Mouse (Mus musculus) heart, postnatal 4 days (tissue): Measurements from ENCODE around the gene Dnajb1. TPM values are rescaled to one million over a fixed set of nuclear protein-coding genes. Genes with fewer than 3 reads are reported as not detected.
"Not testable (repeated sequence)": the region's sequence is repeated elsewhere in the genome, so short reads cannot be mapped to it uniquely, and the experiment has no call there.

Experiments
- DNase-seq: peaks from one replicate; pipeline ENCODE4 v3.0.0; 2021
- total RNA-seq, 2 experiments: library from RNA; stranded (reverse); gene quantifications; 2 replicates each; pipeline ENCODE4 v1.2.3; 2021

Gene Dnajb1
- total RNA-seq, 2 experiments from 2014 or later = 21.3 to 22.8 TPM

DNA sequence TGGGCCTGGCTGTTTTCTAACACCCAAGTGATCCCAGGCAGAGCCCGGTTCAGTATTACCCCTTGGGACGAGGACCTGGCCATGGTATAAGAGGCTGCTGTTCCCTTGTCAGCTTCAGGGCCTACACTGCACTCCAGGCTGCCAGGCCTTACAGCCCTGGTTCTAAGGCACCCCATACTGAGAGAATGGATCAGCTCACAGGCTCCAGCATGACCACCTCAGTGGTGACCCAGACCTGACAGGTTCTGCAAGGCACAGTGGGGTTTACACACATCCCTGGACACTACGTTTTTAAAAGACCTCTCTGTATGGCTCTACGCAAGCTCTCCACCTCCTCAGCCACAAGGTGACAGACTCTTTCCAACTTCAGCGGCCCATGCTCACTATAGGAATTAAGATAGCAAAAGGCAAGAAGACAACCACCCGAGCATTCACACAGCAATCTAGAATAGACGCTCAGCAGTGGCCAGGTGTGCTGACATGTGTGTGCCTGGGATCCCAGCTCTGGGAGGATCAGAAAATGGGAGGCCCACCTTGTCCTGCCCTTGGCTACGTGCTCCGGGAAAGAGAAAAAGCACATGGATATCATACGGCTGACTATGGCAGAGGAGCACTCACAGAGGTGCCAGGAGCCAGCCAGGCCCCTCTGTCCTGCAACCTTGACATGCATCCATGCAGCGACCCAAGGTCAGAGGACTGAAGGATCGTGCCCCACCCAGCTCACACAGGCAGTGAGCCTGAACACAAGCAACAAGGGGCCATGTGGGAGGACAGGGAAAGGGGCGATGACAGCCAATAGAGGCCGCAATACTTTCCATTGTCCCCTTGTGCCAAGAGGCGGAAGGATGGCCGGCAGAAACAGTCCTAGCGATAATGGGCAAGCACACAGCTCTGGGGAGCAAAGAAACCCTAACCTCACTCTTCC lies 29.6 kb upstream of the Dnajb1 start:
- peak; percentile 59 for DNase-seq

DNA sequence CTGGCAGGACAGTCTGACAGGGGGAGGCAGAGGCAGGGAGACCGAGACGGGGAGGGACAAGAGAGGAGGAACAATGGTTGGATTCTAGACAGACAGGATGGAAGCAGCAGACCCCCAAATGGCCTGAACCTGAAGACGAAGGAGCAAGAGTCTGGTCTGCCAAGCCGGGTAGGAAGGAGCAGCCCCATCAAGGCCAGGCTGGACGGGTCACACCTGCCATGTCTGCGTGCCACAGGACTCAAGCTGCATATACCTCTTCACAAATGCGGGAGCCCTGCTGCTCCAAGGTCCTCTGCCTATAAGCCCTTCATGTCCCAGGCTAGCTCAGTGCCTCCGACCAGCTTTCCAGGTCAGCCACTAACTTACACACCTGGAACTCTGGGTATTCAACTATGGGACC lies 28.3 kb upstream of the Dnajb1 start:
- no peak for DNase-seq

DNA sequence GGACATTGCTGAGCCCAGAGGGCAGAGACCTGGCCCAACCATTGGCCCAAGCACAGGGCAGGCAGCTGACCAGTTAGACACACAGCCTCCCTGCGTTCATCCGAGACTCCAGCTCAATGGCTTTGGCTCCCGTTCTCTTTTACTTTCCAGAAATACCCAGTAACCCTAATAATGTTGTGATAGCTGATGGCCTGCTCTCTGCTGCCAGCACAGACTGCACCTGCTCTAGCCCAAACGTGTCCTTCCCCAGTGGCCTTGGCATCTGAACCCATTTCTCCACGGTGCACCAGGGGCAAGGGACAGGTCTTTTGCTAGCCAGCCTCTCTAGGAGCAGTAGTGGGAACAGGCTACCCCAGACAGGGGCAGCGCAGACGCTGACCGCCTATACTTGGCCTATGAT lies 27.2 kb upstream of the Dnajb1 start:
- DNase-seq = no peak

DNA sequence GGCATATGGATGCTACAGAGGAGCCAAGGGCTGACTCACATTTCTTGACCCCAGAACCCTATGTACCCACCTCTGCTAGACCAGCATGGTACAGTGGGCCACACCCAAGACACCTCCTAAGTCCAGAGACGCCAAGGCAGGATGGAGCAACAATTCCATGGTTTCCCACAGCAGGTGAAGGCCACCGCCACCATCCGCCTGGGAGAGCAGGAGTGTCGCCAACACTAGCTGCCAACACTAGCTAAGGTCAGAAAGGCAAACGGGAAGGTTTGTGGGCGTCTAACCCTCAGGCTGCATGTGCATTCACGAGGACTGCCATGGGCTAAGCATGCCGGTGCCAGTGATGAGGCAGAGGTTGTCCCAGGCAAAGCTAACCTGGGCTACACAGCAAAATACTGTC lies 25.8 kb upstream of the Dnajb1 start:
- DNase-seq = no peak

DNA sequence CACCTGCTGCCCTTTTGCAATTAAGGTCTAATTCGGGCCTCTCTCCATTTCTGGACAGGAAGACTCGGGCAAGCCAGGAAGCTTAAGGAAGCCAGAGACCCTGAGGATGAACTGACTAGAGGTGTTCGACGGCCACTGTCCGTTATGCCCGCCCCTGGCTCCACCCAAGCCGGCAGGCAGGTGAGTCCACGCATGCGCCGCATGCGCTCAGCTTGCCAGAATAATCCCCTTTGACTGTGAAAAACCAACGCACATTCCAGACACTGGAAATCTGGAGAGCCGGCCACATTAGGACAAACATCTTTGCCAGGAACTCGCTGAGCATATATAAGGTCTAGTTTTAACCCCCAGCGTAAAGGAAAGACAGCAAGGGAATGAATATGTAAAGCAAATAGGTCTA lies 24.8 kb upstream of the Dnajb1 start:
- DNase-seq = no peak

DNA sequence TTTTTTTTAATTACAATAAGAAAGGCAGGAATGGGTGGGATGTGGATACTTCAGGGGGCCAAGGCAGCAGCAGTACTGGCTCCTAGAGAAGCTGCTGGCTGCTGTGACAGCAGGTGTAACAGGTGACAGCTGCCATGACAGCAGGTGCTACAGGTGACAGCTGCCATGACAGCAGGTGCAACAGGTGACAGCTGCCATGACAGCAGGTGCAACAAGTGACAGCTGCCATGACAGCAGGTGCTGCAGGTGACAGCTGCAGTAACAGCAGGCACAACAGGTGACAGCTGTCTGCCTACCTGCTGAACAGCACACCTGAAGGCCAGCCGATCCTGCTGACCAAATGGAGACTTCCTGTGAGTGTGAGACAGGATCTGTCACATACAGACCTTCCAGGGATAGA lies 23.2 kb upstream of the Dnajb1 start:
- peak; percentile 2 for DNase-seq

DNA sequence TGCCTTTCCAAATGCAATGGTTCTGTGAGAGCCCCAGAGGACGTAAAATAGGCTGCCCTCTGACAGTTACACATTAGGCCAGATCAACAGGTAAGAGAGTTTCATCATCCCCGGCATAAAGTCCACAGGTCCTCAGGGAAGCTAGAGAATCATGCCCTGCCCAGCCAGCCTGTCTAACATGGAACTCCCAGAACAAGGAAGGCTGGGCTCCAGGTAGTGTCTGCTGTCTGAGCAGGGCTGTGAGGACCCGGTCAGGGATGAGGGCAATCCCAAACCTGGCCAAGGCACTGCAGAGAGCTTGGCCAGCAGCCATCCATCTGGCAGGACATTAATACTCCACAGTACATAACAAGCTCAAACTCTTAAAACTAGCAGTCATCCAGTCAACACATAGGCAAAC lies 22.7 kb upstream of the Dnajb1 start:
- peak; percentile 46 for DNase-seq

DNA sequence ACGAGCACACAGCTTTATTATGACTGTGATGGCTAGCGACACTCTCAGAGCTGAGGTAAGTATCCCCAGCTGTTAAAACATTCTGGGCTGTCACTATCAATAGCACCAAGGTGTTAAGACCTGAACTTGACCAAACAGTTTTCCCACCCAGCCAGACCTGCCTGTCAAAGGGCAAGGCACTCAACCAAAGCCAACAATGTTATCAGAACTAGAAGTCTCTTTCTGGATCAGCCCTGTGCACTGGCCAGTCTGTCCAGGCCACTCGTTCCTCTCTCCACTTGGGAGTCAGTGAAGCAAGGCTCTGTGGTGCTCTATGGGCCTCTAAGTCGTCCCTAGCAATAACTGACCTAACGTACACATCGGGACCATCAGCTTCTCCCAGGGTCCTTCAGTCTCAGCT lies 20.3 kb upstream of the Dnajb1 start:
- DNase-seq = no peak

DNA sequence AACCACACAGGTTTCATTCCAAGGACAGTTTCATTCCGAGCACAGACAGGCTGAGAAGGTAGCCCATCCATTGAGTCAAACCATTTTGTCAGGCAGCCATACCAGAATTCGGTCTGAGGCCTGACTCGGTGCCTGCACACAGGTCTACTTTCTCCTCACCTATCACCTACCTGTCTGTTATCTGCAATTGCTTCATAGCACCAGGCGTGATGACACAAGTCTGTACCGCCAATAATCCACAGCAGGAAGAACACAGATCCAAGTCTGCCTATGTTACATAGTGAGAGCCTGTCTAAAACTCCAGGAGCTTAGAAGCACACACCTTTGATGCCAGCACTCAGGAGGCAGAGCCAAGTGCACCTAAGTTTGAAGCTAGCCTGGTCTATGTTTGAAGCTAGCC lies 19.1 kb upstream of the Dnajb1 start:
- DNase-seq = no peak

DNA sequence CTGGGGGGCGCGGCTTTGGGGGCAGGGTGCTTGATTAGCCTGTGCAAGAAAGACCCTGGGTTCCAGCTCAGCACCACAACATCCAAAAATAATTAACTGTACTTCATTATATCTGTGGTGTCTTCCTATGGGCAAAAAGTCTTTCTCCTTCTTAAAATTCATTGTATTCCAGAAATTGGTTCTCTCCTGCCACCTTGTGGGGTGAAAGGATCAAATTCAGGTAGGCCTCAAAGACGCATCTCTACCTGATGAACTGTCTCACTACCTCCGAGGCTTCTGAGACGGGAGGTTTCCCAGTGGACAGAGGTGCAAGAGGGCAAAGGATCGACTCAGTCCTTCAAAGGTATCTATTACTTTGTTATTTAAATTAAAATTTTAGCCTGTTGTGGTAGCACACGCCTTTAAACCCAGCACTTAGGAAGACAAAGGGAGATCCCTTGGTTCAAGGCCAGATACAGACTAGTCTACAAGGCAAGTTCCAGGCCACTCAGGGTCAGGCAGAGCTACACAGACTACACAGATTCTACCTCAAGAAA lies 17.4 kb upstream of the Dnajb1 start:
- DNase-seq = no peak

DNA sequence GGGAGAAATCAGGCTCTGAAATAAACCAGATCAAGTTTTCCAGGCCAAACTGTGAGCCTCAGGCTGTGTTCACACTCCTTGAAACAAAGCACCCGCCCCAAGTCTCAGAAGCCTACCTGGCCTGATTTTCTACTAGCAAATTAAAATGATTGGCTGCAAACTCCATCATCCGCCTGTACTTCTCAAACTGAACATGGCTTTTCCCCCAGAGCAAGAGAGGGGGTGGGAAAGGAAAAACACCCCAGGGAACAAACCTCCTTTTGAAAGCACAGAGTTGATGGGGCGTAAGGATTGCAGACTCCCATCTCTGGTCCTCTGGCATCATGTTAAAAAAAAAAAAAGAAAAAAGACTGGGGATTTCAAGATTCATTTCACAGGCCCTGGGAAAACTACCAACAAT lies 15.3 kb upstream of the Dnajb1 start:
- DNase-seq = no peak

DNA sequence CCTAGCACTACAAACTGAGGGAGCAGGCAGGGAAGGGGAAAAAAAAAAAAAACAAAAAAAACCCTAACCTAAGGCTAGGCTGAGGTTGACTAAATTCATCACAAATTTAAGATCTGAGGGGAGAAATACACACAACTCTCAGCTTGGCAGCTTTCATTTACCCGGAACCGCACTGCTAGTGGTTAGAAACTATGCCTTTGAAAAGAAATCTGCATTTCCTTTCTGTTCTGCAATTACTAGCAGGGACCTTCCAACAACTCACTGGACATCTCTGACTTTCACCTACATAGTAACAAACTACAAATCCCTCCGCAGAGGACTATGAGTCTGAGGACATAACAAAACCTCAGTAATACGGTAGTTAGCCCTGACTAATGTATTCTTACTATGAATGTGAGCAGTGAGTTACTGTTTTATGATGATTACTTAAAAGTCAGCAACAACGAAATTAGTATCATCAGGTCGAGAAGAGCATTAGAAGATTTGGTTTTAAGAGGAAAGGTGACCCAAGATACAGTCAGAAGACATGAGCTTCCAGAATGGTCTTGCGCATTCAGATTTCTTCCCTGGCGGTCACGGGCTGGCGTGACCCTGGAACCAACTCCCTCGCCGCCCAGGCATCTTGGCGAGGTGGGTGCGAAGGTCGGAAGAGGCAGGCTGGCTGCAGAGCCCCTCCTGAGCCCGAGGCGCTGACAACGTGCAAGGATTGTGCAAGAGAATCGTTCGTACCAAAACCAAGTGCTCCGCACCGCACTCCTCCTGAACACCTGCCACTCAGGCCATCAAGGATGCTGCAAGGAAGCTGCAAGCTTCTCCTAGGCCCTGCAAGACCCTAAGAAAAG lies 14.4 kb upstream of the Dnajb1 start:
- no peak for DNase-seq

DNA sequence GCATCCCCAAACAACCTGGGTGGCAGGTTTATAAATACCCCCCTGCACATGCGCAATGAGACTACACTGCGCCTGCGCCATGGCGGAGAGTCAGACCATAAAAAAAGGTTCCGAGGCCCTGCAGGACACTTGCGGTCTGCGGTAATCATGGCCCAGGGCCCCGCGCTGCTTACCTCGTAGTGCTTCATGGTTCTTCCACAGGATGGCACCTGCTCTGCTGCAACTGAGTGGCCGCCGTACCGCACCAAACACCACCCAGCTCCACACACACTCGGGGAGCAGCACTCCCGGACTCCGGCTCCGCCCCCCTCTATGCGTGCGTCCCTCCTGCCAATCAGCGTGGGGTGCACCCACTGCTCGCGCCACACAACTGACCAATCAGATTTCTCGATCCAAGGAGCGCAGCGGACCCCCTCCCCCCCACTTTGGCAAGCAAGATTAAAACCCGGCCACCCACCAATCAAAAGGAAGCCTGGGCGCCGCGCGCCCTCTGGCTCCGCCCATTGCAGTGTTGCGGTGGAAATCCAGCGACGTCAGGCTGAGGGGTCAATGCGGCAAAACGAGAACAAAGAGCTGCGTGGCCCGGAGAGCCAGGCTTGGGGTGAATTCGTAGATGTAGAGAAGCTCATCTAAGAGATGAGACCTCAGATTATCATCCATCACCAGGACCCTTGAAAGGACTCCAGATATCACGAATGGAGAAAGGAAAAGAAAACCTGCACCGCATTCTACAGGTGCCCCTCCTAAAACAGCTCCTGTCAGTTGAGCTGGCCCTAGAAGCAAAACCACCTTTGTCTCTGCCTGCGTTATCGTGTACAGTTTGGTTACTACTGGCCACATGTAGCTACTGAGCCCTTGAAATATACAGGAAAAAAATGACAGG lies 13.6 kb upstream of the Dnajb1 start:
- DNase-seq = peak; percentile 96

DNA sequence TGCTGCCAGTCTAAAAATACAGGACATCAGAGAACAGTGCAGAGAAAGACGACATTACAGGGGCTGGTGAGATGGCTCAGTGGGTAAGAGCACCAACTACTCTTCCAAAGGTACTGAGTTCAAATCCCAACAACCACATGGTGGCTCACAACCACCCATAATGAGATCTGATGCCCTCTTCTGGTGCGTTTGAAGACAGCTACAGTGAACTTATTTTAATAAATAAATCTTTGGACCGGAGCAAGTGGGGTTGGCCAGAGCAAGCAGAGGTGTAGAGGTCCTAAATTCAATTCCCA lies 13.0 kb upstream of the Dnajb1 start:
- DNase-seq = not testable (repeated sequence)

DNA sequence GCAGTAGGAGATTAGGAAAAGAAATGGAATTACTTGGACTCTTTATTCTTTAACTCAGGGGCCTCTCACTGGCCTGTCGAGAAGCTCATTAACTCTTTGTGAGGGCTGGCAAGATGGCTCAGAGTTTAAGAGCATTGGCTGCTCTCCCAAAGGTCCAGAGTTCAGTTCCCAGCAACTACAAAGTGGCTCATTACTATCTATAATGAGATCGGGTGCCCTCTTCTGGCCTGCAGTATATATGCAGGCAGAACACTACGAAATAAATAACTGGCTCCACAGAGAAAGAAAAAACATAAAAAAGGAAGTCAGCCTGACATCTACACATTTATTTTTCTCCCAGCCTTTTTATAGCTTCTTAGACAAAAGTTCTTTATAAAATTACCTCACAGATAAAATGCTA lies 11.6 kb upstream of the Dnajb1 start:
- no peak for DNase-seq

DNA sequence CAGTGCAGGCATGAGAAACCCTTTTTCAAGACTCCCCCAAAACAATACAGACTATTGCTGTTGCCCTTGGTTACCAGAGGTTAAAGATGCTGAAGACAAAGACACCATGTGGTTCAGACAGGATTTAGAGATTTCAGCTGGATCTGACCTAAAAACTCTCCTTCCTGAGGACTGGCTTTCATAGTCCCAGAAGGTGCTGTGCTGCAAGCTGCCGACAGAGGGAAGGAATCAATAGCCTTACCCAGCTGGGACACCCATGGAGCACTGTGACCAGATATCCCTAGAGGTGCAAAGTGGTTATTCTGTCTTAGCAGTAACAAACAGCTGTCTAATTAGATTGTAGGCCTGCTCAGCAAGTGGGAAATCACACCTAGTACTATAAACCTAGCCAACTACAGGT lies 9.8 kb upstream of the Dnajb1 start:
- DNase-seq = no peak

DNA sequence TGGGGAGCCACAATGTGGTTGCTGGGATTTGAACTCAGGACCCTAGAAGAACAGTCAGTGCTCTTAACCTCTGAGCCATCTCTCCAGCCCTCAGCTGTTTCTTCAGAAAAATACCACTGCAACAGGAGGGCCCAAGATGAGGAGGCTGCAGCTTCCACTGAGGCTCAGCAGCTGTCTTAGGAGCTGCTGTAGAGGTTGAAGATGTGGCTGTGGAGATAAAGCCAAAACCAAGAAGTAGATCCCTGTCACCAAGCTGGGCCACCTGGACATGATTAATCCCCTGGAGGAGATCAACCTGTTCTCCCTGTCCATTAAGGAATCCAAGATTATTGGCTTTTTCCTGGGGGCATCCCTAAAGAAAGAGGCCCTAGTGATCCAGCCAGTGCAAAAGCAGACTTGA lies 8.2 kb upstream of the Dnajb1 start:
- no peak for DNase-seq

DNA sequence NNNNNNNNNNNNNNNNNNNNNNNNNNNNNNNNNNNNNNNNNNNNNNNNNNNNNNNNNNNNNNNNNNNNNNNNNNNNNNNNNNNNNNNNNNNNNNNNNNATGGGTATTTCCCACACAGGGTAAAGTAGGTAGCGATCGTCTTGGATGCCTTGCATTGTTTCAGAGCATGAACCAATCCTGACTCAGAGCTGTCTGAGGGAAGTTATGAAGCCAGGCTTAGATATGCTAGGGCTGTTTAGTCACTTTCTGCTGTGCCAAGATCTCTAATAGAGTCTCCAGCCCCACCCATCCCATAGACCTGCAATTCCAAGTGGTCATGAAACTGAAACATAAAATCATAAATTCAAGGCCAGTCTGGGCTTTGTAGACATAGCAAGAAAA lies 5.4 kb upstream of the Dnajb1 start:
- no peak for DNase-seq

DNA sequence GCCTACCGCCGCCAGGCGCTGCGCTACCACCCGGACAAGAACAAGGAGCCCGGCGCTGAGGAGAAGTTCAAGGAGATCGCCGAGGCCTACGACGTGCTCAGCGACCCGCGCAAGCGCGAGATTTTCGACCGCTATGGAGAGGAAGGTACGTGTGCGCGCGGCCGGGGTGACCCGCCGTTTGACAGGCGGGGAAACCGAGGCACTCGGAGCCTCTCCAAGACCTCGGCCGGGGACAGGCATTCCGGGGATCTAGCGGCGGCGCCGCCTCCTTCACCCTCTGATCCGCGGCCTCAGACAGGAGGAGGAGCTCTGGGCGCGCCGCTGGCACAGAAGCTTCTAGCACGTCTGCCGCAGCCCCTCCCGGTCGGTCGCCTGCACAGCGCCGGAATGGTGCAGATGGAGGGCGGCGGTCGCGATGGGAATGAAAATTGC lies 421 bp downstream of the Dnajb1 start:
- DNase-seq = peak; percentile 87

DNA sequence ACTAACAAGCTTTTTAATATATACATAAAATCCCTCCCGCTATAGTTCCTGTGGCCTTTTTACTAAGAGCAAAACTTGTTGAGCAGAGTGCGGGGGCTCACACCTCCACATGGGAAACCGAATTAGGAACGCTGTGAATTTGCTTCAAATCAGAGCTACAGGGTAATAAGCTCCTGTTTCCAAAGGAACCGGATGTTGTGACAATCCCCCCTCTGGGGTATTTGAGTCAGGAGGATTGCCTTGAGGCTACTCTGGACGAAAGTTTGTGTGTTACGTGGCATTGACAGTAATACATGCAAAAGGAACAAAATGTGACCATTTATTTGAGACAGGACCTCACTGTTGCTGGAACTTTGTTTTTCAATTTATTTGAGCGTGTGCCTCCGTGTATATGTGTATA lies 1.1 kb downstream of the Dnajb1 start:
- no peak for DNase-seq

DNA sequence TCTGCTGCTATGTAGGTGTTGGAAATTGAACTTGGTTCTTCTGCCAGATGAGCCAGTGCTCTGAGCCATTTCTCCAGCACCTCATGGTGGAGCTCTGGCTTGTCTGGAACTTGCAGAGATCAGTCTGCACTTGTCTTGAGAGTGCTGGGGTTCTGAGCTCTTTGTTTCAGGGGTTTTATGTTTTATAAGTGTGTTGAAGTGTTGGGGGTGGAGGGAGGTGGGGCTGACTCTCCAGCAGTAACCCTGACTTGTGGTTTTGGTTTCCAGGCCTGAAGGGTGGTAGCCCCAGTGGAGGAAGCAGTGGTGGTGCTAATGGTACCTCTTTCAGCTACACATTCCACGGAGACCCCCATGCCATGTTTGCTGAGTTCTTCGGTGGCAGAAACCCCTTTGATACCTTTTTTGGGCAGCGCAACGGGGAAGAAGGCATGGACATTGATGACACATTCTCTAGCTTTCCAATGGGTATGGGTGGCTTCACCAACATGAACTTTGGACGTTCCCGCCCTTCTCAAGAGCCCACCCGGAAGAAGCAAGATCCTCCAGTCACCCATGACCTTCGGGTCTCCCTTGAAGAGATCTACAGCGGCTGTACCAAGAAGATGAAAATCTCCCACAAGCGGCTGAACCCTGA lies 1.7 kb downstream of the Dnajb1 start:
- DNase-seq = no peak

DNA sequence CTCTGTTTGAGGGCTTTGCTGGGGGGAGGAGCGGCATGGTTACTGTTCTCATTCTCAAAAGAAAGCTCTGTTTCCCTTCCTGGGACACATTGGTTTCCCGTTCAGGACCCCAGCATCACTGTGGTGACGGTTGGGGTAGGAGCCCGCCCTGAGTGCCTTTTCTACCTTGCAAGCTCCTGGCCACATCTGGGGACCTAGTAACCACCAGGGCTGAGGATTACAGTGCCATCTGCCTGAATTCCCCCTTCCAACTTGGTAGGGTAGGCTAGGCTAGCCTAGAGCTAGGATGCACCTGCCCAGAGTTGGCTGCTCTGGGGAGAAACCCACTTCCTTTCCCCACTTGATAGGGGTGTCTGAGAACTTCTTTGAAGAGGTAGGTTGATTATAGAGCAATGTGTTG lies 3.9 kb downstream of the Dnajb1 start:
- no peak for DNase-seq
